Mouse (Mus musculus): Measurements from ENCODE around the gene Hsd11b1.

- no peak for TF ChIP-seq GATA1 (IDR thresholded peaks at IDR 0.05; ENCODE audit: low read length)
- no peak for TF ChIP-seq TAL1 (IDR thresholded peaks at IDR 0.05; ENCODE audit: low read length)
Observed at GRCm38 (mm10) chr1:193256289-193256577, 7.6 kb downstream of the Hsd11b1 start.
